Mouse (Mus musculus): ENCODE results near the gene Lamb1. TPM values are rescaled to one million over a fixed set of nuclear protein-coding genes. Genes with fewer than 3 reads are reported as not detected.
A peak's percentile ranks its signal among the peaks of the same experiment; 100 is the strongest.

The Lamb1 gene
- polyA plus RNA-seq, 1 experiment, result 142 TPM

DNA sequence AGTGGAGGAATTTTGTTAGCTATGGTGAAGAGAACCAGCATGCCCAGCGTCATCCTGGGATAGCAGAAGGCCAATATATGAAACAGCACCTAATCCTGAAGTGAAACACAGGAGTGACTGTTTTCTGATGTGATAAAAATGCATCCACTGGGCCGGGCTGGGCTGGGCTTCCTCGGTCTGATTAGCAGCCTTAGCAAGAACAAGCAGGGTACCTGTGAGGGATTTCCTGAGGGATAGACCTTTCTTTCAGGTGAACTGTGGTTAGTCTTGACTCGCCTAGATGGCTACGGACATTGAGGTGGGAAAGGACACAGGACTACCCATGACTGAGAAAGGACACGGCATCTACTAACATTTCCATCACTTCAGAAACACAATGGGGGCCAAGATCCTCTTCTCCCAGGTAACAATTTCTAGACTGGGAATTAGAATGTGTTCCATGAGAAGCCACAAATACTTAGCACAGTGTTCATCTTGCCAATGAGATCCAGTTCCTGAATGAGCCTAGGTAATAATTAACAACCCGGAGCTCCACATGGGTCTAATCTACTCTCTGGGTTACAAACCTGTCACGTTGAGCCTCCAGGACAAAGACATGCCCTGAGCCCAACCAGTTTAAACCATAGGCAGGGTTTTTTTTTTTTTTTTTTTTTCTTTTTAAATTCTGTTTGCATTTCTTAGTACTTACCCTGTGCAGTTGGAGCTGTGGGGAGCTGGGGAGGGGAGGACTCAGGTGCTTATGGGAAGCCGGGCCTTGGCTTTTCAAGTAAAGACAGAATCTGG is 8.7 kb upstream of the Lamb1 start:
- TF ChIP-seq EP300 (IDR thresholded peaks at IDR 0.05; ENCODE audit: insufficient read depth, low read depth, low read length) (no peak), CTCF (IDR thresholded peaks at IDR 0.05; ENCODE audit: low read depth, low read length) (no peak), POLR2A (IDR thresholded peaks at IDR 0.05; ENCODE audit: insufficient read depth, low read length) (no peak)
- Histone ChIP-seq H3K36me3 (ENCODE audit: control insufficient read depth, insufficient read depth, low read length, poor library complexity, severe bottlenecking) (no peaks in the 10 kb centered on the region), H3K4me3 (ENCODE audit: low read depth, low read length) (no peak overlapping the region), H3K4me1 (ENCODE audit: control insufficient read depth, insufficient read depth, low read length) (peaks cover 2% of the 10 kb centered on the region), H3K27me3 (ENCODE audit: control insufficient read depth, insufficient read depth, low read length, poor library complexity, severe bottlenecking) (no peaks in the 10 kb centered on the region), H3K27ac (ENCODE audit: insufficient read depth, low read length) (no peak overlapping the region), H3K9ac (ENCODE audit: low read depth, poor library complexity, severe bottlenecking) (no peak overlapping the region), H3K9me3 (replicated peaks; ENCODE audit: control insufficient read depth, insufficient read depth, low read length, poor library complexity, severe bottlenecking) (no peaks in the 10 kb centered on the region)

DNA sequence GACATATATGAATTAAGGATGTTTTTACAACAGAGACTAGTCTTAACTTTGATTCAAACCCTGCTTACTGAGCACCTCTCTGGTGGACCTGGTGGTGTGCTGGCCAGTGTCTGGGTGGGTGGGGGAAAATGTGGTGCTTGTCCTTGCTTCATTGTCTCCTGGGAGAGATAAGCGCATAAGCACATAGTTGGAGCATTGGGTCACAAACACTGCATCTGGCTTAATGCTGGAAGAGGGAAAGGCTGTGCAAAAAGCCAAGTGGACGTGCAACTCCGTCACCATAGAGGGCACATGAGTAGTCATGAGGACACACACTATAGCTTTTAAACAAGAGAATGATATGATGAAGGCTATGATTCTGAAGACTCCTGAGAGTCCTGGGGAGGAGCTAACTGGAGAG is 3.2 kb upstream of the Lamb1 start:
- H3K9ac ChIP-seq (ENCODE audit: low read depth, poor library complexity, severe bottlenecking), result no peak overlapping the region
- peaks cover 2% of the 10 kb centered on the region for H3K4me1 ChIP-seq (ENCODE audit: control insufficient read depth, insufficient read depth, low read length)
- H3K27me3 ChIP-seq (ENCODE audit: control insufficient read depth, insufficient read depth, low read length, poor library complexity, severe bottlenecking), result peaks cover 3% of the 10 kb centered on the region; the same call in 1 of the 2 replicates
- TF ChIP-seq EP300 (IDR thresholded peaks at IDR 0.05; ENCODE audit: insufficient read depth, low read depth, low read length) (no peak), CTCF (IDR thresholded peaks at IDR 0.05; ENCODE audit: low read depth, low read length) (no peak), POLR2A (IDR thresholded peaks at IDR 0.05; ENCODE audit: insufficient read depth, low read length) (no peak)
- H3K27ac ChIP-seq (ENCODE audit: insufficient read depth, low read length), result no peak overlapping the region
- H3K9me3 ChIP-seq (replicated peaks; ENCODE audit: control insufficient read depth, insufficient read depth, low read length, poor library complexity, severe bottlenecking), result no peaks in the 10 kb centered on the region
- no peaks in the 10 kb centered on the region; the same call in 1 of the 2 replicates for H3K36me3 ChIP-seq (ENCODE audit: control insufficient read depth, insufficient read depth, low read length, poor library complexity, severe bottlenecking)
- H3K4me3 ChIP-seq (ENCODE audit: low read depth, low read length), result no peak overlapping the region

DNA sequence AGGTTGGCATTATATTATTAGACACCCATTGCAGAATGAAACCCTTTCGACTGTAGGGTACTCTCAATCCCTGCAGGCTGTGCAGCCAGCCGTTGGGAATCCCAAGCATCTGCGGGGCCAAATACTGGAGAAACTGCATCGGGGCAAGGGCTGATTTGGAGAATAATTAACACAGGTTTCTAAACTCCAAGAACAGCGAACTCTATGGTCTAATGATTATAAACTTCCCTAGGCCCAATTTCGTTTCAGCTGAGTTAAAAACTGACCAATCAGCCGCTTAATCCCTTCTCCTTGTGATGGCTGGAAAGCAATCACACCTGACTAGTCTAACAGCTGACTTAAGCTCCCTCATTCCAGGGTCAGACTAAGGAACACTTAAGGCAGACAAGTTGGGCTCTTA is 1.1 kb upstream of the Lamb1 start:
- peaks cover 4% of the 10 kb centered on the region; the same call in 1 of the 2 replicates for H3K27me3 ChIP-seq (ENCODE audit: control insufficient read depth, insufficient read depth, low read length, poor library complexity, severe bottlenecking)
- H3K36me3 ChIP-seq (ENCODE audit: control insufficient read depth, insufficient read depth, low read length, poor library complexity, severe bottlenecking), result peaks cover 8% of the 10 kb centered on the region
- peaks cover 4% of the 10 kb centered on the region for H3K4me1 ChIP-seq (ENCODE audit: control insufficient read depth, insufficient read depth, low read length)
- H3K4me3 ChIP-seq (ENCODE audit: low read depth, low read length), result no peak overlapping the region
- no peak for TF ChIP-seq POLR2A (IDR thresholded peaks at IDR 0.05; ENCODE audit: insufficient read depth, low read length)
- TF ChIP-seq EP300 (IDR thresholded peaks at IDR 0.05; ENCODE audit: insufficient read depth, low read depth, low read length), result no peak
- TF ChIP-seq CTCF (IDR thresholded peaks at IDR 0.05; ENCODE audit: low read depth, low read length), result no peak
- no peak overlapping the region for H3K27ac ChIP-seq (ENCODE audit: insufficient read depth, low read length)
- H3K9ac ChIP-seq (ENCODE audit: low read depth, poor library complexity, severe bottlenecking), result 0 out of 2 replicates have a peak overlapping the region, but pooled peaks have one; percentile 86
- no peaks in the 10 kb centered on the region for H3K9me3 ChIP-seq (replicated peaks; ENCODE audit: control insufficient read depth, insufficient read depth, low read length, poor library complexity, severe bottlenecking)

DNA sequence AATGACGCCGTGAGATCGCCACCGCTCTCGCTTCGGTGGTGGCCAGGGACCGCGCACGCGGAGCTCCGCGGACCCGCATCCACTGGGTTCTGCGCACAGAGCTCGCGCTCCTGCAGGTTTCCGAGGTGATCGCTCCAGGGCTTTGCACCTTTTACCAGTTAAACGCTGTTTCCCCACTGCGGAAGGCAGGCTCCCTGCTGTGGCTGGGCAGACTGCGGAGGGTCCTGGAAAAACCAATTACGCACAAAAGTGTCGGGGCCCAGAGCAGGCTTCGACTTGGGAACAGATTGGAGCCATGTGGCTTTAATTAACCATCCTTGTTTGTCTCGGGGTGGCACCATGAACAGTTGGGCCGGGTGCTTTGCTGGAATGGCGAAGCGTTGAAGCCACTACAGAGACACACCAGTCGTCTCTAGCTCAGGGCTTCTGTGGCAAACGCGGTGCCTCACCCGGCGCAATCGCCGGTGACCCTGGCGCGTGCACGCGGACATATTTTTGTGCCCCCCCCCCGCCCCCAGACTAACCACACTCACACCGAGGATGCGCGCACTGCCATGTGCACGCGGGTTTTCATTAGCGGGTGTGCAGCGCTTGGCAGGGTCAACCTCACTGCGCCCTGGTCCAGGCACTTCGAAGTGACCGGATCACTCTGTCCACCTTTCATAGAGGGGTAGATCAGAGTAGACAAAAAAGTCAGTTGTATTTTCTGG is 843 bp downstream of the Lamb1 start:
- H3K36me3 ChIP-seq (ENCODE audit: control insufficient read depth, insufficient read depth, low read length, poor library complexity, severe bottlenecking), result peaks cover 17% of the 10 kb centered on the region
- peak overlapping the region; percentile 97 for H3K4me3 ChIP-seq (ENCODE audit: low read depth, low read length)
- H3K27ac ChIP-seq (ENCODE audit: insufficient read depth, low read length), result no peak overlapping the region
- peaks cover 7% of the 10 kb centered on the region for H3K4me1 ChIP-seq (ENCODE audit: control insufficient read depth, insufficient read depth, low read length)
- H3K9me3 ChIP-seq (replicated peaks; ENCODE audit: control insufficient read depth, insufficient read depth, low read length, poor library complexity, severe bottlenecking), result no peaks in the 10 kb centered on the region
- peak overlapping the region; percentile 86 for H3K9ac ChIP-seq (ENCODE audit: low read depth, poor library complexity, severe bottlenecking)
- TF ChIP-seq CTCF (IDR thresholded peaks at IDR 0.05; ENCODE audit: low read depth, low read length) (no peak), POLR2A (IDR thresholded peaks at IDR 0.05; ENCODE audit: insufficient read depth, low read length) (no peak), EP300 (IDR thresholded peaks at IDR 0.05; ENCODE audit: insufficient read depth, low read depth, low read length) (no peak)
- H3K27me3 ChIP-seq (ENCODE audit: control insufficient read depth, insufficient read depth, low read length, poor library complexity, severe bottlenecking), result peaks cover 4% of the 10 kb centered on the region; the same call in 1 of the 2 replicates

DNA sequence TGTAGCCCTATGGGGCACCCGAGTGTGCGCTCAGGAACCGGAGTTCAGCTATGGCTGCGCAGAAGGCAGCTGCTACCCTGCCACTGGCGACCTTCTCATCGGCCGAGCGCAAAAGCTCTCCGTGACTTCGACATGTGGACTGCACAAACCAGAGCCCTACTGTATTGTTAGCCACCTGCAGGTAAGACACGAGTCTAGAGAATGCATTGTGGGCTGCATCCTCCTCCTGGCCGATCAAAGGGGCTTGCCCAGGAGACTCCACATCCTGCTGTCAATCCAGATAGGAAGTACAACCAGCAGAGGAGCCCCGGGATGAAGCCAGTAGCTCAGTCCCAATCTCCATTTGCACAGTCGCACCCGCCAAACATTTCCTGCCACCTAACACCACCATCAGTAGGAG is 1.7 kb downstream of the Lamb1 start:
- Histone ChIP-seq H3K27ac (ENCODE audit: insufficient read depth, low read length) (no peak overlapping the region), H3K9me3 (replicated peaks; ENCODE audit: control insufficient read depth, insufficient read depth, low read length, poor library complexity, severe bottlenecking) (no peaks in the 10 kb centered on the region), H3K4me3 (ENCODE audit: low read depth, low read length) (peak overlapping the region; percentile 59), H3K36me3 (ENCODE audit: control insufficient read depth, insufficient read depth, low read length, poor library complexity, severe bottlenecking) (peaks cover 17% of the 10 kb centered on the region), H3K27me3 (ENCODE audit: control insufficient read depth, insufficient read depth, low read length, poor library complexity, severe bottlenecking) (peaks cover 4% of the 10 kb centered on the region; the same call in 1 of the 2 replicates), H3K9ac (ENCODE audit: low read depth, poor library complexity, severe bottlenecking) (peak overlapping the region; percentile 86; the same call in 1 of the 2 replicates), H3K4me1 (ENCODE audit: control insufficient read depth, insufficient read depth, low read length) (peaks cover 8% of the 10 kb centered on the region)
- TF ChIP-seq POLR2A (IDR thresholded peaks at IDR 0.05; ENCODE audit: insufficient read depth, low read length), result no peak
- TF ChIP-seq EP300 (IDR thresholded peaks at IDR 0.05; ENCODE audit: insufficient read depth, low read depth, low read length), result no peak
- TF ChIP-seq CTCF (IDR thresholded peaks at IDR 0.05; ENCODE audit: low read depth, low read length), result no peak
